Mouse (Mus musculus) bone marrow macrophage, adult 2 months (primary cell): ENCODE data around the gene Cpne6.

Source experiments
- CTCF ChIP-seq: IDR thresholded peaks from 2 replicates; pipeline ENCODE4 v1.5.1; 2012; ENCODE audit warnings: low read depth, mild to moderate bottlenecking, low read length, moderate library complexity
- POLR2A ChIP-seq: IDR thresholded peaks from 2 replicates; pipeline ENCODE4 v1.6.1; 2012; ENCODE audit warnings: mild to moderate bottlenecking, low read depth, low read length, borderline replicate concordance

DNA sequence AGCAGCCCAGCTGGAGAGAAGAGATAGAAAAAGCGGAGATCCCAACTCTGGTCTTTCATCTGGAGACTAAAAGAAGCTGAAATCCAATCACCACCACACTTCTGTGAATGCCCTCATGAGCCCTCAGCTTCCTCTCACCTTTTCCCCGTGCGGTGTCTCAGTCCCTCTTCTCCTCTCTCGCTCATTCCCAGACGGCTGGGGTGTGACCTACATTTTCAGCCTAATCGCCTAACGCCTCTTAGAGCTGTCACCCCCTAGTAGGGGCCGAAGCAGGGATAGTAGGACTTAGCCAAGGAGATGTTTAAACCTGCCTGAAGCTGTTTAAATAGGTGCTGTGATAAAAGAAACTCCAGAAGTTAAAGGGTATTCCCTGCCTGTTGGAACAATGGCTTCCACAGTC lies 14.5 kb downstream of the Cpne6 start, which contains the start of gene Nrl:
- TF ChIP-seq CTCF, result no peak
- TF ChIP-seq POLR2A, result no peak
